Mouse (Mus musculus): ENCODE results near the gene Zfp691. TPM values are rescaled to one million over a fixed set of nuclear protein-coding genes. Genes with fewer than 3 reads are reported as not detected.

The Zfp691 gene
- polyA plus RNA-seq, 1 experiment = 7.2 TPM

DNA sequence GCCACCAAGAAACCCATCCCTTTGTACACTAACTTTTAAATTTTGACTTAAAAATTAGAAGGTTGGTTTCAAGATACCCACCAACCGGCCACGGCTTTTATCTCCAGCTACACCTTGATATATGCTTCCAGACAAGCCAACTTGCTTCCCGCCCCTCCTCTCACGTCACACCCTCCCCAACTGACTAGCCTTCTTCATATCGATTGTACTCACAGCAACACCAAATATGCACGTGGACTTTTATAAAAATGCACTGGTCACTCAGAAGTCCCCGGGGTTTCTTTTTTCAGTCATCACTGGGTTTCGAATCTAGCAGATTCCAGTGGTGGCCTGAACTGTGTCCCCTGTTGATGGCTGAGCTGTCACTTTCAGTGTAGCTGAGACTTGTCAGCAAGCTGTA lies 16.6 kb upstream of the Zfp691 start:
- TF ChIP-seq MYOD1 (IDR thresholded peaks at IDR 0.05; ENCODE audit: control insufficient read depth in 1 of 3, insufficient read length in 2 of 3, low read depth in 2 of 3) = no peak
- TF ChIP-seq MYOG (IDR thresholded peaks at IDR 0.05; ENCODE audit: control insufficient read depth in 1 of 3, insufficient read depth in 1 of 3, insufficient read length in 2 of 3, low read depth in 2 of 3) = no peak
- no peak for TF ChIP-seq MAX (IDR thresholded peaks at IDR 0.05; ENCODE audit: low read depth)
- no peak for TF ChIP-seq REST (IDR thresholded peaks at IDR 0.05; ENCODE audit: insufficient read depth, insufficient read length)
- TF ChIP-seq E2F4 (IDR thresholded peaks at IDR 0.05; ENCODE audit: insufficient read depth) = no peak
- TF ChIP-seq TCF12 (IDR thresholded peaks at IDR 0.05; ENCODE audit: insufficient read depth, poor library complexity, severe bottlenecking) = no peak
- no peak for TF ChIP-seq POLR2AphosphoS2 (IDR thresholded peaks at IDR 0.05; ENCODE audit: insufficient read length, low read depth)
- no peak for TF ChIP-seq SRF (IDR thresholded peaks at IDR 0.05; ENCODE audit: control insufficient read depth, insufficient read length, low read depth)
- TF ChIP-seq CEBPB (IDR thresholded peaks at IDR 0.05; ENCODE audit: insufficient read depth, poor library complexity, severe bottlenecking) = no peak
- Histone ChIP-seq H3K4me3 (no peak overlapping the region), H3K4me2 (ENCODE audit: low read depth) (no peak overlapping the region)

DNA sequence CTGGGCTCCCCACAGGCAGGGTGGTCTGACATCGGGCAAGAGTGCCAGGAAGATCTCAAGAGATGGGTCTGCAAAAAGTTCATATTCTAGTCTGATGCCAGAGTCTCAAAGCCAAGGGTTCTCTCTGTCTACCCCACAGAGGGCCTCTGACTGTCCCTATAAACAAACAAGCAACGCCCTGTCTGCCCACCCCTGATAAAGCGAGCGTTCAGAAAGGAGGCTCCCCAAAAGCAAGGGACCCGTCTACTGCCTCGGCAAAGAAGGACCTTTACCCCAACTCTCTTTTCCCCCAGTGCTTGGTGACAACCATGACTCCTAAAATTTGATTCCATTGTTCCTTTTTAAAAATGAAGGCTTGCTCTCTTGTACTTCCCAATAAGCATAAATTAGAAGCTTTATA lies 15.9 kb upstream of the Zfp691 start, which contains the start of gene Ermap:
TSS of gene Ermap (minus strand) at position 148 of the 400 bp plus-strand sequence.
- H3K4me3 ChIP-seq = no peak within 1 kb of the TSS
- H3K27me3 ChIP-seq (ENCODE audit: control insufficient read depth, insufficient read depth, insufficient read length) = no peaks in the 10 kb centered on the region
- TF ChIP-seq TCF3 (IDR thresholded peaks at IDR 0.05; ENCODE audit: insufficient read length, low read depth) = no peak
- TF ChIP-seq POLR2A (IDR thresholded peaks at IDR 0.05; ENCODE audit: insufficient read length, low read depth) = no peak
- TF ChIP-seq TCF12 (IDR thresholded peaks at IDR 0.05; ENCODE audit: insufficient read depth, poor library complexity, severe bottlenecking) = no peak
- no peak for TF ChIP-seq POLR2AphosphoS2 (IDR thresholded peaks at IDR 0.05; ENCODE audit: insufficient read length, low read depth)
- no peak for TF ChIP-seq CEBPB (IDR thresholded peaks at IDR 0.05; ENCODE audit: insufficient read depth, poor library complexity, severe bottlenecking)
- TF ChIP-seq SRF (IDR thresholded peaks at IDR 0.05; ENCODE audit: control insufficient read depth, insufficient read length, low read depth) = no peak
- TF ChIP-seq REST (IDR thresholded peaks at IDR 0.05; ENCODE audit: insufficient read depth, insufficient read length) = no peak
- TF ChIP-seq USF1 (IDR thresholded peaks at IDR 0.05; ENCODE audit: low read depth) = no peak
- TF ChIP-seq E2F4 (IDR thresholded peaks at IDR 0.05; ENCODE audit: insufficient read depth) = no peak
- TF ChIP-seq MAX (IDR thresholded peaks at IDR 0.05; ENCODE audit: low read depth) = no peak
- no peak for TF ChIP-seq MYOD1 (IDR thresholded peaks at IDR 0.05; ENCODE audit: control insufficient read depth in 1 of 3, insufficient read length in 2 of 3, low read depth in 2 of 3)
- TF ChIP-seq MYOG (IDR thresholded peaks at IDR 0.05; ENCODE audit: control insufficient read depth in 1 of 3, insufficient read depth in 1 of 3, insufficient read length in 2 of 3, low read depth in 2 of 3) = no peak
- no peaks in the 10 kb centered on the region for H3K36me3 ChIP-seq (ENCODE audit: control insufficient read depth, insufficient read depth)
- no peaks in the 10 kb centered on the region for H3K79me2 ChIP-seq (ENCODE audit: control insufficient read depth, insufficient read depth)
- no peak within 1 kb of the TSS for H3K4me2 ChIP-seq (ENCODE audit: low read depth)
- no peak within 1 kb of the TSS for H3ac ChIP-seq (ENCODE audit: control insufficient read depth, insufficient read length)

More for the DNA sequence above, 16.6 kb upstream of the Zfp691 start:
- Histone ChIP-seq H3ac (ENCODE audit: control insufficient read depth, insufficient read length) (no peak overlapping the region), H3K36me3 (ENCODE audit: control insufficient read depth, insufficient read depth) (no peaks in the 10 kb centered on the region), H3K27me3 (ENCODE audit: control insufficient read depth, insufficient read depth, insufficient read length) (no peaks in the 10 kb centered on the region), H3K79me2 (ENCODE audit: control insufficient read depth, insufficient read depth) (peaks cover 3% of the 10 kb centered on the region)

DNA sequence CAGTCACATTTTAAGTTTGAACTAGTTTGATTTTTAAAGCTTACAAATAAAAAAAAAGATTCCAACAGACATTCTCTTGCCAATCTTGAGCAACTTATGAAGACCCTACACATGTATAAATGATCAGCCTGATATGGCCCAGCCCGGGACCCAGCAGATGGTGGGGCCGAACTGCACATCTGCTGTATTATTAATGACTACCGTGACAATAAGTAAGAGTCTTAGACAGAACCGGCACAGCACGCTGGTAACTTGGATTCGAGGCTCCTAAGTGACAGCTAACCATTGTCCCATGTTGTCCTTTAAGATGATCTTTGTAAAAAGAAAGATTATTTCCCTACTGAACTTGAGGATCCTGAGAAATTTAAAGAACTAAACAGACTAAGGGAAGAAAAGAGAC lies 15.4 kb upstream of the Zfp691 start:
- Histone ChIP-seq H3ac (ENCODE audit: control insufficient read depth, insufficient read length) (no peak overlapping the region), H3K36me3 (ENCODE audit: control insufficient read depth, insufficient read depth) (no peaks in the 10 kb centered on the region), H3K79me2 (ENCODE audit: control insufficient read depth, insufficient read depth) (no peaks in the 10 kb centered on the region), H3K27me3 (ENCODE audit: control insufficient read depth, insufficient read depth, insufficient read length) (no peaks in the 10 kb centered on the region), H3K4me3 (no peak overlapping the region), H3K4me2 (ENCODE audit: low read depth) (no peak overlapping the region)
- TF ChIP-seq CEBPB (IDR thresholded peaks at IDR 0.05; ENCODE audit: insufficient read depth, poor library complexity, severe bottlenecking) = no peak
- TF ChIP-seq MYOD1 (IDR thresholded peaks at IDR 0.05; ENCODE audit: control insufficient read depth in 1 of 3, insufficient read length in 2 of 3, low read depth in 2 of 3) = no peak
- no peak for TF ChIP-seq TCF12 (IDR thresholded peaks at IDR 0.05; ENCODE audit: insufficient read depth, poor library complexity, severe bottlenecking)
- no peak for TF ChIP-seq MAX (IDR thresholded peaks at IDR 0.05; ENCODE audit: low read depth)
- no peak for TF ChIP-seq POLR2A (IDR thresholded peaks at IDR 0.05; ENCODE audit: insufficient read length, low read depth)
- no peak for TF ChIP-seq POLR2AphosphoS2 (IDR thresholded peaks at IDR 0.05; ENCODE audit: insufficient read length, low read depth)
- TF ChIP-seq USF1 (IDR thresholded peaks at IDR 0.05; ENCODE audit: low read depth) = no peak
- TF ChIP-seq MYOG (IDR thresholded peaks at IDR 0.05; ENCODE audit: control insufficient read depth in 1 of 3, insufficient read depth in 1 of 3, insufficient read length in 2 of 3, low read depth in 2 of 3) = no peak
- TF ChIP-seq SRF (IDR thresholded peaks at IDR 0.05; ENCODE audit: control insufficient read depth, insufficient read length, low read depth) = no peak
- TF ChIP-seq E2F4 (IDR thresholded peaks at IDR 0.05; ENCODE audit: insufficient read depth) = no peak
- TF ChIP-seq TCF3 (IDR thresholded peaks at IDR 0.05; ENCODE audit: insufficient read length, low read depth) = no peak
- no peak for TF ChIP-seq REST (IDR thresholded peaks at IDR 0.05; ENCODE audit: insufficient read depth, insufficient read length)

DNA sequence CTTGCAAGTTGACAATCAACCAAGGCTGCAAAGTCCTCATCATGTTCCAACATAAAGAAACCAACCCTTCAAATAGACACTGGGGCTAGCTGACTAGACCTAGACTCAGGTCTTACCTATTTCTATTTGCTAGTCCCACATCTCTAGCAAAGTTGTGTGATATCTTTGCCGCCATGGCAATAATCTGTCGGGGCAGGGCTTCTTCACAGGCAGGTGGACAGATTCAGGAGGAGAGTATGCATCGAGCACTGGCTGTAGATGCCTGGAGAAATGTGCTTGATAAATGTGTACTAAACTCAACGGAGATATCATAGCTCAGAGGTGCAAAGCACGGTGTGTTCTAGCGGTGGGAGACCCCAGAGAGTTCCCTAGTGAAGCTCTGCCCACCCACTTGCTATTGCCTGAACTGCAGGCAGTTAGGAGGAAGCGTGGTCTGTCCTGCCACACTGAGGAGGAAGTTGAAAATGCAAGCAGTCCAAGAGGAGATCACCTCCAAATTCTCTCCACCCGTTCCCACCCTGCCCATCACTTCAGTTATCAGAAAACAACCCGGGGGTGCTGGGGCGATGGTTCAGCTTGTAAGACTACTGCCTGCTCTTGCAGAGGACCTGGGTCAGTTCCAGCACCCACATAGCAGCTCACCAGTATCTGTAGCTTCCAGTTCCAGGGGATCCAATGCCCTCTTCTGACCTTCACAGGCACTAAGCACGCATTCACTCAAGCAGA lies 14.2 kb upstream of the Zfp691 start:
- Histone ChIP-seq H3K4me3 (no peak overlapping the region), H3K4me2 (ENCODE audit: low read depth) (no peak overlapping the region), H3K36me3 (ENCODE audit: control insufficient read depth, insufficient read depth) (no peaks in the 10 kb centered on the region), H3K27me3 (ENCODE audit: control insufficient read depth, insufficient read depth, insufficient read length) (no peaks in the 10 kb centered on the region), H3K79me2 (ENCODE audit: control insufficient read depth, insufficient read depth) (no peaks in the 10 kb centered on the region), H3ac (ENCODE audit: control insufficient read depth, insufficient read length) (no peak overlapping the region)
- TF ChIP-seq MYOD1 (IDR thresholded peaks at IDR 0.05; ENCODE audit: control insufficient read depth in 1 of 3, insufficient read length in 2 of 3, low read depth in 2 of 3) (no peak), SRF (IDR thresholded peaks at IDR 0.05; ENCODE audit: control insufficient read depth, insufficient read length, low read depth) (no peak), CEBPB (IDR thresholded peaks at IDR 0.05; ENCODE audit: insufficient read depth, poor library complexity, severe bottlenecking) (no peak), TCF3 (IDR thresholded peaks at IDR 0.05; ENCODE audit: insufficient read length, low read depth) (no peak), POLR2A (IDR thresholded peaks at IDR 0.05; ENCODE audit: insufficient read length, low read depth) (no peak), MYOG (IDR thresholded peaks at IDR 0.05; ENCODE audit: control insufficient read depth in 1 of 3, insufficient read depth in 1 of 3, insufficient read length in 2 of 3, low read depth in 2 of 3) (no peak), POLR2AphosphoS2 (IDR thresholded peaks at IDR 0.05; ENCODE audit: insufficient read length, low read depth) (no peak), USF1 (IDR thresholded peaks at IDR 0.05; ENCODE audit: low read depth) (no peak), E2F4 (IDR thresholded peaks at IDR 0.05; ENCODE audit: insufficient read depth) (no peak), MAX (IDR thresholded peaks at IDR 0.05; ENCODE audit: low read depth) (no peak), TCF12 (IDR thresholded peaks at IDR 0.05; ENCODE audit: insufficient read depth, poor library complexity, severe bottlenecking) (no peak), REST (IDR thresholded peaks at IDR 0.05; ENCODE audit: insufficient read depth, insufficient read length) (no peak)
